Mouse (Mus musculus) natural killer cell, adult 2 months (primary cell): Measurements from ENCODE around the gene Pknox1.
"Not testable (repeated sequence)": the region's sequence is repeated elsewhere in the genome, so short reads cannot be mapped to it uniquely, and the experiment has no call there.

Experiments used
- DNase-seq, 2 experiments: peaks; one replicate each; pipeline ENCODE4 v3.0.0; 2022; ENCODE audit warnings: low spot score in 2 of 2

Pknox1 gene

DNA sequence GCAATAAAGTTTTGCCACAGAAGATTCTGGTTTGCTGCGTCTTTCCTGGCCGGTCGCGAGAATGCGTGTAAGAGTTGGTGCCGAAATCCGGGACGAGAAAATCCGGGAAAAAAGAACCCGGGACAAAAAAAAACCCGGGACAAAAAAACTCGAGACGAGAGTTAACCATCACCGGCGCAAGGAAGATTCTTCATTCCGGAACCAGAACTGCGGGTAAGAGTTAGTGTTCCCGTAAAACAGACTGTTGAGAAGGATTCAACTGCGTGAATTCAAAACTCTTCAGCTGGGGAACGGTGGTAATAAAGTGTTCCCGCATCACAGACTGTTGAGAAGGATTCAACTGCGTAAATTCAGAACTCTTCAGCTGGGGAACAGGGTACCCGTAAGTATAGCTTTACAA is 11.9 kb upstream of the Pknox1 start:
- DNase-seq, result not testable (repeated sequence)

GRCm38 (mm10) chr17:31556253-31556652 is 8.3 kb upstream of the Pknox1 start:
- DNase-seq, result no peak

GRCm38 (mm10) chr17:31557124-31557880 is 7.2 kb upstream of the Pknox1 start:
- no peak for DNase-seq

DNA sequence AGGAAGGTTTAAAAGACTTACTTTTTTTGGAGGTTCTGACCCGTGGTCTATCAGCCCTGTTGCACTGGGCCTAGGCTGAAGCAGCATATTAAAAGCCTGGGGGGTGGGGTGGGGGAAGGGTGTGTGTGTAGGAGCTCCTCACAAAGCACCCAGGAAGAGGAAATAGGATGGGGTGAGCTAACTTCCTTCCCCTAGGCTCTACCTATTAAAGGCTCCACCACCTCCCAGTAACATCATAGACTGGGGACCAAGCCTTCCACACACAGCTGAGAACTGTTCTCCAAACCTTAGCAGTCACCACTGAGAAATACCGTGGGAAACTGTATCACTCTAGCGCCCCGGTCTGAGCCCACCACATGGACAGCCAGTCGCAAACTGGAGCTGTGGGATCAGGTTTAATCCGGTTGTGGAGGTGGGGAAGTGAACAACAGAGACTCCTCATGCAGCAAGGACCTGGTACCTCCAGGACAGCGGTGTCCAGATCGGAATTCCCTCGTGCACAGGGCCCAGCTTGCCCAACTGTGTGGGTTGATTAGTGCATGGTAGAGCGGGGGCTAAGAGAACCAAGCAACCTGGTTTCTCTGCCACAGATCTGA is 6.5 kb upstream of the Pknox1 start:
- no peak for DNase-seq

GRCm38 (mm10) chr17:31559021-31559789 is 5.3 kb upstream of the Pknox1 start:
- no peak for DNase-seq

GRCm38 (mm10) chr17:31563632-31564014 is 911 bp upstream of the Pknox1 start:
- peak in 1 of 2 experiments; percentile 21 for DNase-seq

DNA sequence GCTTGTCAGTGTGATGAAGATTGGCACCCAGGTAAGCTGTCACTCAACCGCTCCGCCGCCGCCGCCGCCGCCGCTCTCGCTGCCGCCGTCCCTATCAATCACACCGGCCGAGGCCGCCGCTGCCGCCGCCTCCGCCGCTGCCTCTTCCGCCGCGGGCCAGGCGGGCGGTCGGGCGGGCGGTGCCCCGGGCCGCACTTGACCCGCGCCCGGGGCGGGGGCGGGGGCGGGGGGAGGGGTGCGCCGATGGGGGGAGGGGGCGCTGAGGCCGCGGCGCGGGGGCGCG is 265 bp downstream of the Pknox1 start:
- no peak for DNase-seq

GRCm38 (mm10) chr17:31565141-31566056 is 865 bp downstream of the Pknox1 start:
- DNase-seq, result peak; percentile 38 to 57

DNA sequence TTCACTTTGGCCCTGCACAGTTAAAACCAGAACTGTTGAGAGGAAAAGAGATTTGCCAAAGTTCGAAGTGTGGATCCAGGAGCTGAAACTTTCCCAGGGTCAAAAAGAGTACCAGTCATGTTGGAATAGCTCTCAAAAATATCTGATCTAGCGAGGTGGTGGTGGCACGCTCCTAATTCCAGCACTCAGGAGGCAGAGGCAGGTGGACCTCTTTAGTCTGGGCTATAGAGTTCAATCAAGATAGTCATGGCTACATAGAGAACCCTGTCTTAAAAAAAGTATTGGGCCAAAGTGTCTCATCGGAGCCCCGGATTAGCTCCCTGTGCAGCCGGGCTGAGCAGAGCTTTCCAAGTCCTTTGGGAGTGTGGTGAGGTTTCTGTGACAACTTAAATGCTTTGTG is 1.7 kb downstream of the Pknox1 start:
- no peak for DNase-seq

- DNase-seq, result no peak
Measured at GRCm38 (mm10) chr17:31569756-31570155, 5.2 kb downstream of the Pknox1 start.

- no peak for DNase-seq
Measured at GRCm38 (mm10) chr17:31570321-31570925, 5.9 kb downstream of the Pknox1 start.

DNA sequence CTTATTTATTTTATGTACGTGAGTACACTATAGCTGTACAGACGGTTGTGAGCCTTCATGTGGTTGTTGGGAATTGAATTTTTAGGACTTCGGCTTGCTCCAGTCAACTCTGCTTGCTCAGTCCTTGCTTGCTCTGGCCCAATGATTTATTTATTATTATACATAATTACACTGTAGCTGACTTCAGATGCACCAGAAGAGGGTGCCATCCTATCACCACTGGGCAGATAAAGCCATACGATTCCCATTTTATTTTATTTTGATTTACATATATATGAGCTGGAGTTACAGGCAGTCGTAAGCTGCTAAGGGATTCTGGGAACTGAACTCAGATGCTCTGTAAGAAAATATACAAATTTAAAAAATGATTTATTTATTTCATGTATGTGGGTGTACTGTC is 7.2 kb downstream of the Pknox1 start:
- no peak for DNase-seq

- DNase-seq, result no peak
Measured at GRCm38 (mm10) chr17:31574662-31575061, 10.1 kb downstream of the Pknox1 start.

DNA sequence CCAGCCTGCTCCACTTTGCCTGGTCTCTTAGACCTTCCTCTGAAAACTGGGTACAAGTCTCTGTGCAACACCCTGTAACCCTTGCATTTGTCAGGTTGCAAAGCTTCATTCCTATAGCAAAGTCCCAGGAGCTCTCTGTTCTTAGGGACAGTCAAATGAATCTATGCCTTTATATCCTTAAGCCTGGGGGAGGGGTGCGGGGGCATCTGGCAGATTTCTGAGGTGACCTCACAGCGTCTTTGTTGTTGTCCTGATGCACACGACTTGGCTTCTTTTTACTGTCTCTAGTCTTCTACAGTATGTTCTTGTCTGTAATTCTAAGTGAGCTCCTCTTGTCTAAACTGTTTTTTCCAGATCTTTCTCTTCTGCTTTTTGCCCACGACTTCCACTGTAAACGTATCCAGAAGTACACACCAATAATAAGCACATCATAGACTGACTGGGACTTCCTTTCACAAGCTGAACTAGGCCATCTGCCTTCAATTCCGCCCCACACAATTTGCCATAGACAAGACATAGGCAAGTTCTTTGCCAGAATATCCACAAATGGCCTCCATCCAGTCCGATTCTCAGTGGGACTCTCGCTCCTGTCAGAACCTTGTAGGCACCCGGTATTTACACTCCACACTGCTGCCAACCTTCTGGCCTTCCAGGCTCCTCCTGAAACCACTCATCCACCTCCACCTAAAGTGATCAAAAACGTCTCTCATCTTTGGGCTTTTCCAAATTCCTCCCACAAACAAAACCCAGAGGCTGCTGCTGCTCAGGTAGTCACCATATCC is 12.1 kb downstream of the Pknox1 start:
- DNase-seq, result no peak

DNA sequence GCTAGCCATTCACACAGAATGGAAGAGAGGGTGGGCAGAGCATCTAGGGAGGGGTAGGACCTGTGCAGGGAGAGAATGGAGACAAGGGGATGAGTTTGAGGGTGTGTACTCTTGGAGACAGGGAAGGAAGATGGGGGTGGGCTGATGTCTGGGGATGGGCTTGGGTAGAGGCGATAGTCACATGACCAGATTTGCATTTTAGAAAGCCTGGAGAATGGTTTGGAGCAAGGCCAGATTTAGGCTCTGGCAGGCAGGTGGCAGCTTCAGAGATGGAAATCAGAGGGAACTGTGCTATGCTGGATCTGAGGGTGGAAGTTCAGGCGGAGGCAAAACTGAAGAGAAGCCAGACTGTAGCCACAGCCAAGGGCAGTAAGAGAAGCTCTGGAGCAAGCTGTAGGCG is 15.8 kb downstream of the Pknox1 start:
- no peak for DNase-seq

- no peak for DNase-seq
Measured at GRCm38 (mm10) chr17:31583185-31583584, 18.7 kb downstream of the Pknox1 start.

- no peak for DNase-seq
Measured at GRCm38 (mm10) chr17:31583781-31584180, 19.2 kb downstream of the Pknox1 start.

- no peak for DNase-seq
Measured at GRCm38 (mm10) chr17:31588115-31588514, 23.6 kb downstream of the Pknox1 start.

GRCm38 (mm10) chr17:31588726-31589125 is 24.2 kb downstream of the Pknox1 start:
- no peak for DNase-seq

DNA sequence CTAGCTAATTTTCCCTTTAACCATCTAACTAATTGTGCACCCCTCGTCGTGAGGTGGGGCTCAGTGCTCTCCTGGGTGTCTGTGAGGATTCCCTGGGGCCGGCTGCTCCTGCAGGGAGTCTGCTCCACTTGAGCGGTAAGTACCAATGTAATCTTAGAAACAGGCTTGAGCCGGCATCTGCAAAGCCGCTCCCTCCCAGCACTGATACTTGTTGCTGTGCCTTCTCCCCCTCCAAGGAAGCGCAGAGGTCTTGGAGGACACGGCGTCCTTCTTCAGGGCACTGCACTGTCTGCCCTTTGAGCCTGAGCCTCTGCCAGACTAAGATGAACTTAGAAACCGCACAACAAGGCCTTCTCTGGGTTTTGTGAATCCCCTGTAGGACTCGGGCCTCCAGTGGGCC is 26.3 kb downstream of the Pknox1 start:
- no peak for DNase-seq

GRCm38 (mm10) chr17:31594590-31594989 is 30.1 kb downstream of the Pknox1 start:
- peak; percentile 31 to 41 for DNase-seq
